Mouse (Mus musculus) neural tube, embryonic 15.5 days (tissue): ENCODE data around the gene Scd1. TPM values are rescaled to one million over a fixed set of nuclear protein-coding genes. Genes with fewer than 3 reads are reported as not detected.

ENCODE experiments used
- ATAC-seq: fragments of 200-750 bp; cut with Nextera tagmentation; 2 replicates; pipeline ENCODE4 v1.8.0; 2017; ENCODE audit warnings: mild to moderate bottlenecking, moderate TSS enrichment, moderate library complexity; ENCODE audit not compliant: low FRiP score
- H3K27ac ChIP-seq: fragments of 300-500 bp; sonication (generic); replicated peaks from 2 replicates; pipeline ENCODE4 v1.5.1; 2015; ENCODE audit warnings: mild to moderate bottlenecking, inconsistent platforms
- H3K27me3 ChIP-seq: fragments of 300-500 bp; sonication (generic); replicated peaks from 2 replicates; pipeline ENCODE4 v1.6.1; 2015; ENCODE audit warnings: inconsistent platforms
- H3K36me3 ChIP-seq: fragments of 300-500 bp; sonication (generic); 2 replicates; pipeline ENCODE4 v1.6.1; 2015; ENCODE audit warnings: inconsistent platforms
- H3K4me1 ChIP-seq: fragments of 300-500 bp; sonication (generic); 2 replicates; pipeline ENCODE4 v1.6.1; 2015; ENCODE audit warnings: inconsistent platforms
- H3K4me2 ChIP-seq: fragments of 300-500 bp; sonication (generic); 2 replicates; pipeline ENCODE4 v1.6.1; 2015; ENCODE audit warnings: inconsistent platforms, mild to moderate bottlenecking, moderate library complexity
- H3K4me3 ChIP-seq: fragments of 300-500 bp; sonication (generic); replicated peaks from 2 replicates; pipeline ENCODE4 v1.5.1; 2015; ENCODE audit warnings: mild to moderate bottlenecking, inconsistent platforms
- H3K9ac ChIP-seq: fragments of 300-500 bp; sonication (generic); replicated peaks from 2 replicates; pipeline ENCODE4 v1.6.1; 2015; ENCODE audit warnings: mild to moderate bottlenecking, inconsistent platforms
- H3K9me3 ChIP-seq: fragments of 300-500 bp; sonication (generic); replicated peaks from 2 replicates; pipeline ENCODE4 v1.6.1; 2016; ENCODE audit warnings: inconsistent platforms
- WGBS: fragments of 180-500 bp; shearing (Covaris S2); methylation state at CpG from one replicate; pipeline ENCODE4 v1.1.7; 2015; ENCODE audit warnings: mixed read lengths; 5-methylcytosine and 5-hydroxymethylcytosine counted together
- polyA plus RNA-seq: library from polyadenylated mRNA; unstranded; fragments of >200 nt; fragmentation: Nextera tagmentation; extraction: Ambion mirVana; gene quantifications from 2 replicates; pipeline ENCODE4 v1.2.1, GENCODE M21; 2015

The Scd1 gene
- polyA plus RNA-seq, 1 experiment from 2014 or later = 8.5 TPM

- Histone ChIP-seq H3K27me3 (no peaks in the 10 kb centered on the region), H3K4me1 (no peaks in the 10 kb centered on the region; the same call in 1 of the 2 replicates), H3K27ac (no peak overlapping the region), H3K9me3 (no peaks in the 10 kb centered on the region), H3K9ac (no peak overlapping the region), H3K36me3 (peaks cover 28% of the 10 kb centered on the region), H3K4me3 (no peak overlapping the region), H3K4me2 (no peak overlapping the region)
- no peak for ATAC-seq
- 89% methylated on average over 7 of the region's 7 CpGs for WGBS
Observed at GRCm38 (mm10) chr19:44394972-44395371, 12.7 kb downstream of the Scd1 start.

DNA sequence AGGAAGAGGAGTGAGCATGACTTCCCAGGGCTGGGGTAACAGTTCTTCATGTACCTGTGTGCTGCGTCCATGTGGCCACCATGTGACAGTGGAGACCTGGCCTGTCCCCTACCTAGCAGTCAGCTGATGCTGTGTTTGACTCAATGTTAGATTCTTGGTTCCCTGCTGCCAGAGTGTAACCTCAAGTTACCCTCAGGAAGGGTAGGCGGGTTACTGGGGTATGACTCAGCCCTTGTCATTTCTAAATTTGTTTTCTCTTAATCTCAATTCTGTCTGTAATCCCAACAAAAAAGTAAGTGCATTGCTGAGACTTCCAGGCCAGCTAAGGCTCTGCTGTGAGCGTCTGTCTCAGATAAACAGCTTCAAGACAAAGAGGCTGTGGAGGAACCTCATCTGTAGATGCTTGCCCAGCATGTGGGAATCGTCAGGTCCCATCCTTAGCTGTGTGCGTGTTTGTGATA lies 13.7 kb downstream of the Scd1 start:
- Histone ChIP-seq H3K27me3 (no peaks in the 10 kb centered on the region), H3K36me3 (peaks cover 19% of the 10 kb centered on the region), H3K4me1 (peaks cover 9% of the 10 kb centered on the region), H3K4me2 (no peak overlapping the region), H3K27ac (no peak overlapping the region), H3K4me3 (no peak overlapping the region), H3K9ac (no peak overlapping the region), H3K9me3 (no peaks in the 10 kb centered on the region)
- no peak for ATAC-seq
- 85% methylated on average over 5 of the region's 5 CpGs for WGBS

GRCm38 (mm10) chr19:44392339-44393009 lies 15.2 kb downstream of the Scd1 start:
- Histone ChIP-seq H3K9me3 (no peaks in the 10 kb centered on the region), H3K27ac (no peak overlapping the region), H3K4me2 (no peak overlapping the region), H3K27me3 (no peaks in the 10 kb centered on the region), H3K4me1 (peaks cover 18% of the 10 kb centered on the region), H3K36me3 (peaks cover 14% of the 10 kb centered on the region), H3K4me3 (no peak overlapping the region), H3K9ac (no peak overlapping the region)
- ATAC-seq = no peak
- WGBS = 85% methylated on average over 5 of the region's 5 CpGs

DNA sequence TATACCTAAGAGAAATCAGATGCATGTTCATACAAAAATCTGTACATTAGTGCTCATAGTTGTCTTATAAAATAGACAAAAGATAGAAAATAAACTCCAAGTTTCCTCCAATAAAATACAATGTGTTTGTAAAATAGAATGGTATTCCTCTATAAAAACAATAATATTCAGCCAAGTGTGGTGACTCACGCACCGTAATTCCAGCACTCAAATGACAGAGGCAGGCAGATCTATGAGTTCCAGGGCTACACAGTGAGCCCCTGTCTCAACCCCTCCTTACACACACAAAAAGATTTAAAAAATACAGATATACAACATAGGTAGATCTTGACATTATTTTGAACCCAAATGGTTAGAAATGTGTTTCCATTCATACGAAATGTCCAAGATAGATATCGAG lies 15.8 kb downstream of the Scd1 start:
- no peaks in the 10 kb centered on the region for H3K27me3 ChIP-seq
- no peaks in the 10 kb centered on the region for H3K9me3 ChIP-seq
- no peak overlapping the region for H3K4me3 ChIP-seq
- peaks cover 8% of the 10 kb centered on the region for H3K36me3 ChIP-seq
- no peak overlapping the region for H3K9ac ChIP-seq
- H3K4me1 ChIP-seq = peaks cover 18% of the 10 kb centered on the region
- H3K4me2 ChIP-seq = no peak overlapping the region
- no peak for ATAC-seq
- 89% methylated on average over 4 of the region's 4 CpGs for WGBS
- H3K27ac ChIP-seq = no peak overlapping the region

DNA sequence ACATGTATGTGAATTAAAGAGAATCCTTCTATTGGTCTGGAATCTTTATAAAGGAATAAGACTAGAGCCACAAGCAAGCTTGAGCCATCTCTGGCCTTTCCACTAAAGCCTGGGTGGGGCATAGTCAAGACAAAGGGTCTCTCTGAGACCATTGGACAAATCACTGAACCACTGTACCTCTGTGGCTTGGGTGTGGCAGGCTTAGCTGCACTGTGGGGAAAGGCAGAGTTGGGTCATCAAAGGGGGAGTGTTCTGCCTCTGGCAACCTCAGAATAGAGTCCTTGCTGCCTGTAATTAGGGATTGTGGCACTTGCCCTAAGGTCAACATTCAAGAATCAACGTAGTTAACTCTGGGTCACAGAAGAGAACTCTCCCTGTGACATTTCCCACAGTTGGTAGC lies 18.2 kb downstream of the Scd1 start:
- 14% methylated on average over 1 of the region's 1 CpGs for WGBS
- peak overlapping the region; percentile 71; the same call in 1 of the 2 replicates for H3K4me2 ChIP-seq
- ATAC-seq = no peak

DNA sequence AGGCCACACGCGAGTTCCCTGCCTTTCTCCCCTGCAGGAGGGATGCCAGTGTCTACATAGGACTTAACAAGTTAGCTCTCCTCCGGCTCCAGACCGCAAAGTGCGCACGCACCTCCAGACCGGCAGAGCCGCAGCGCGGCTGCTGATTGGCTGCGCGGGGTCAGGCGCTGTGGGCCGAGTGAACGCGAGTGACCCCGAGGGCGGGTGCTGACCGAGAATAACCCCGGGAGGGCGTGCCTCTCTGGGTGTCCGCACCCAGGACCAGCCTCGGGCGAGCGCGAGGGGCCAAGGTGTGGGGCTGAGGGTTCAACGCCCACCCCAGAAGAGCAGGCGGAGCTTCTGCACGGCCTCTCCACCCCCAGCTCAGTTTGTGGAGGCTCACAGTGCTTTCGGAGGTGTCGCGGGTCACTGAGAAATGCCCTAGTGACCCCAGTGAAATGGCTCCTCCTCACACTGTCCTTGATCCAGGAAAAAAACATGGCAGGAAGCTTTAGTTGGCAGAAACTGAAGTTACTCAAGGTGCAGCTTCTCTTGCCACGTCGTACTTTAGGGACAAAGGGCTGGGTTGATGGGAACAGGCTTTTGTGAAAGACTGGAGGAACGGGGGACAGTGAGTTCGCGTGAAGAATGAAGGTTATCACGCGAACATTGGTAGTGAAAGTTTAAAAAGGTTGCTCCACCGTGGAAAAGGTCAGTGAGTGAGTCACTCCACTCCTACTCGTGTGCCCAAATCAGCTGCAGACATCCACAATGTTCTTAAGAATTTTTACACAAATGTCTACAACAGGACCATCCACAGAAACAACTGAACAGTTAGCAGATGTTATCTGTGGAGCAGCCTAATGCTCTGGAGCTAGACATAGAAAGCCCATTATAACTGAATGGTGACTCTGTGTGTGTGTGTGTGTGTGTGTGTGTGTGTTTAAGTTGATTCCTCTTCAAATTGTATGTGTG lies 18.9 kb downstream of the Scd1 start:
- Histone ChIP-seq H3K9me3 (no peaks in the 10 kb centered on the region), H3K4me1 (peaks cover 18% of the 10 kb centered on the region), H3K9ac (peak overlapping the region; percentile 60), H3K4me3 (peak overlapping the region; percentile 60), H3K4me2 (peak overlapping the region; percentile 71), H3K27ac (peak overlapping the region; percentile 81), H3K27me3 (no peaks in the 10 kb centered on the region), H3K36me3 (no peaks in the 10 kb centered on the region)
- ATAC-seq = peak; percentile 96
- 4% methylated on average over 38 of the region's 41 CpGs for WGBS

More for the DNA sequence above, 18.2 kb downstream of the Scd1 start:
- Histone ChIP-seq H3K4me3 (no peak overlapping the region), H3K4me1 (peaks cover 18% of the 10 kb centered on the region), H3K36me3 (no peaks in the 10 kb centered on the region), H3K9ac (no peak overlapping the region), H3K27me3 (no peaks in the 10 kb centered on the region), H3K27ac (no peak overlapping the region), H3K9me3 (no peaks in the 10 kb centered on the region)

GRCm38 (mm10) chr19:44387746-44388474 lies 19.8 kb downstream of the Scd1 start:
- Histone ChIP-seq H3K27me3 (no peaks in the 10 kb centered on the region), H3K9ac (peak overlapping the region; percentile 60), H3K9me3 (no peaks in the 10 kb centered on the region), H3K36me3 (no peaks in the 10 kb centered on the region), H3K27ac (peak overlapping the region; percentile 81), H3K4me3 (peak overlapping the region; percentile 60), H3K4me1 (peaks cover 18% of the 10 kb centered on the region), H3K4me2 (peak overlapping the region; percentile 71)
- 37% methylated on average over 19 of the region's 19 CpGs for WGBS
- ATAC-seq = no peak

DNA sequence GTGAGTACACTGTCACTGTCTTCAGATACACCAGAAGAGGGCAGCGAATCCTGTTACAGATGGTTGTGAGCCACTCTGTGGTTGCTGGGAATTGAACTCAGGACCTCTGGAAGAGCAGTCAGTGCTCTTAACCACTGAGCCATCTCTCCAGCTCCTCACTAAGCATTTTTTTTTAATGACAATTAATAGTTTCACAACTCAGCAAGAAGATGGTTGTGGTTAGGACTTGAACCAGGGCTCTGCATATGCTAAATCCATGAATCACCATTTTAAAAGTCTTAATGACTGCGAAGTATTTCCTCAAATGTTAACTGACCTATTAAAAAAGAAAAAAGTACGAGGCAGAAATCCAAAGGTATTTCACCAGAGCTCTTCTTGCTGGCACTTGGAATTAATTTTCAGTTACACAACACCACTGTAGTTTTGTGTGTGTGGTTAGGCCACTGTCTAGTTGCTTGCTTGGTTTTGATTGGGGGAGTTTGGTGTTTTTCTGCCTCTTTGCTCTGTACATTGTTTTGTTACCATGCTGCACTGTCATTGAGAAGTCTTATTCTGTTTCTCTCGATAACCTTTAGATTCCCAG lies 20.5 kb downstream of the Scd1 start:
- peaks cover 18% of the 10 kb centered on the region for H3K4me1 ChIP-seq
- ATAC-seq = no peak

DNA sequence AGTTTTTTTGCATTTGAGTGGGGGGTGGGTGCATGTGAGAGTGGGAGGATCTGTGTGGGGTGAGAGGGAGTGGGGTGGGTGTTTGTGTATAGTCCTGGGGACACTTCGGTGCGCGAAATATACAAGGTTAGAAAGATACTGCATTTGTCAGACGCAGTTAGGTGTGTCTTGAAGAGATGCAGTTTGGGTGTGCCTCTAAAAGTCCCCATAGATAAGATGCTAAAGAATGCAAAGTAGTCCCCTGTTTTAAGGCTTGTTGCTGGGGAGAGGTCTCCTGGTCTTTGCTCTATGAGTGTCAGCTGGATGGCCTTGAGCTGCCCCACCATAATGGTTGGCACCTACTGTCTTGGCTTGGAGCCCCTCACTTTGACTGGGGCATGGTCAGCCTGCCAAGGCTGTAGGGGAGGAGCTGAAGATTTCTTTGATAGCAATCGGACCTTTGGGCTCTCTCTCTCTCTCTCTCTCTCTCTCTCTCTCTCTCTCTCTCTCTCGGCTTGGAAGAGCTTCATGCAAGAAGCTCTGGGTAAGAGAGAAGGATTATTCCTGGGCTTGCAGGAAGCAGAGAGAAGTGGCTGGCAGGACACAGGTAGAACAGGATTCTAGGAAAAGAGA lies 21.7 kb downstream of the Scd1 start:
- no peak for ATAC-seq
- no peaks in the 10 kb centered on the region for H3K9me3 ChIP-seq
- H3K4me1 ChIP-seq = peaks cover 18% of the 10 kb centered on the region
- H3K36me3 ChIP-seq = no peaks in the 10 kb centered on the region
- H3K27me3 ChIP-seq = no peaks in the 10 kb centered on the region
- WGBS = 76% methylated on average over 6 of the region's 6 CpGs
- H3K4me2 ChIP-seq = no peak overlapping the region
- H3K9ac ChIP-seq = no peak overlapping the region
- H3K4me3 ChIP-seq = no peak overlapping the region
- H3K27ac ChIP-seq = no peak overlapping the region

More for the DNA sequence above, 20.5 kb downstream of the Scd1 start:
- 93% methylated on average over 4 of the region's 4 CpGs for WGBS
- no peak overlapping the region for H3K27ac ChIP-seq
- no peak overlapping the region for H3K4me3 ChIP-seq
- no peak overlapping the region for H3K4me2 ChIP-seq
- H3K9ac ChIP-seq = no peak overlapping the region
- H3K9me3 ChIP-seq = no peaks in the 10 kb centered on the region
- no peaks in the 10 kb centered on the region for H3K36me3 ChIP-seq
- no peaks in the 10 kb centered on the region for H3K27me3 ChIP-seq

GRCm38 (mm10) chr19:44382682-44383321 lies 24.9 kb downstream of the Scd1 start:
- WGBS = 66% methylated on average over 12 of the region's 12 CpGs

More at GRCm38 (mm10) chr19:44382682-44383321, 24.9 kb downstream of the Scd1 start:
- Histone ChIP-seq H3K9ac (no peak overlapping the region), H3K27me3 (no peaks in the 10 kb centered on the region), H3K36me3 (no peaks in the 10 kb centered on the region), H3K4me2 (no peak overlapping the region), H3K4me1 (peaks cover 4% of the 10 kb centered on the region), H3K4me3 (no peak overlapping the region), H3K9me3 (no peaks in the 10 kb centered on the region), H3K27ac (no peak overlapping the region)
- ATAC-seq = no peak
